Mouse (Mus musculus): ENCODE results near the gene Fkbp10. TPM values are rescaled to one million over a fixed set of nuclear protein-coding genes. Genes with fewer than 3 reads are reported as not detected.

The Fkbp10 gene
- polyA plus RNA-seq, 1 experiment from 2014 or later, result 37.0 TPM

GRCm38 (mm10) chr11:100391884-100392345 lies 23.6 kb upstream of the Fkbp10 start:
- no peak for ATAC-seq

GRCm38 (mm10) chr11:100392958-100393357 lies 22.5 kb upstream of the Fkbp10 start:
- H3K9me3 ChIP-seq (ENCODE audit: control insufficient read depth), result no peaks in the 10 kb centered on the region
- H3K4me3 ChIP-seq (ENCODE audit: low read depth, low read length), result no peak overlapping the region
- no peak overlapping the region for H3K9ac ChIP-seq (ENCODE audit: low read depth, low read length)
- no peak for TF ChIP-seq CTCF (IDR thresholded peaks at IDR 0.05; ENCODE audit: low read depth)
- WGBS, result 63% methylated on average over 5 of the region's 5 CpGs
- ATAC-seq, result no peak
- no peak overlapping the region; the same call in 1 of the 2 replicates for H3K4me2 ChIP-seq (replicated peaks; ENCODE audit: low read depth)
- H3K27ac ChIP-seq (ENCODE audit: low read depth, low read length), result peak overlapping the region; percentile 35; the same call in 1 of the 2 replicates
- no peaks in the 10 kb centered on the region for H3K27me3 ChIP-seq (replicated peaks; ENCODE audit: control insufficient read depth, insufficient read depth, low read length)
- H3K36me3 ChIP-seq (ENCODE audit: control insufficient read depth, insufficient read depth), result no peaks in the 10 kb centered on the region; the same call in 1 of the 2 replicates
- peaks cover 22% of the 10 kb centered on the region for H3K4me1 ChIP-seq (replicated peaks; ENCODE audit: control insufficient read depth, insufficient read depth, low read length)

More at GRCm38 (mm10) chr11:100391884-100392345, 23.6 kb upstream of the Fkbp10 start:
- Histone ChIP-seq H3K9me3 (ENCODE audit: control insufficient read depth) (no peaks in the 10 kb centered on the region), H3K4me3 (ENCODE audit: low read depth, low read length) (no peak overlapping the region), H3K9ac (ENCODE audit: low read depth, low read length) (no peak overlapping the region), H3K4me1 (replicated peaks; ENCODE audit: control insufficient read depth, insufficient read depth, low read length) (peaks cover 30% of the 10 kb centered on the region), H3K4me2 (replicated peaks; ENCODE audit: low read depth) (no peak overlapping the region), H3K27ac (ENCODE audit: low read depth, low read length) (no peak overlapping the region), H3K27me3 (replicated peaks; ENCODE audit: control insufficient read depth, insufficient read depth, low read length) (no peaks in the 10 kb centered on the region), H3K36me3 (ENCODE audit: control insufficient read depth, insufficient read depth) (no peaks in the 10 kb centered on the region; the same call in 1 of the 2 replicates)
- TF ChIP-seq CTCF (IDR thresholded peaks at IDR 0.05; ENCODE audit: low read depth), result no peak
- WGBS, result 92% methylated on average over 7 of the region's 7 CpGs

GRCm38 (mm10) chr11:100393733-100394132 lies 21.8 kb upstream of the Fkbp10 start:
- peaks cover 18% of the 10 kb centered on the region for H3K4me1 ChIP-seq (replicated peaks; ENCODE audit: control insufficient read depth, insufficient read depth, low read length)
- no peak for TF ChIP-seq CTCF (IDR thresholded peaks at IDR 0.05; ENCODE audit: low read depth)
- H3K27me3 ChIP-seq (replicated peaks; ENCODE audit: control insufficient read depth, insufficient read depth, low read length), result no peaks in the 10 kb centered on the region
- peak overlapping the region; percentile 40 for H3K4me2 ChIP-seq (replicated peaks; ENCODE audit: low read depth)
- H3K4me3 ChIP-seq (ENCODE audit: low read depth, low read length), result no peak overlapping the region
- no peaks in the 10 kb centered on the region; the same call in 1 of the 2 replicates for H3K36me3 ChIP-seq (ENCODE audit: control insufficient read depth, insufficient read depth)
- 0 out of 2 replicates have a peak overlapping the region, but pooled peaks have one; percentile 6 for H3K27ac ChIP-seq (ENCODE audit: low read depth, low read length)
- no peaks in the 10 kb centered on the region for H3K9me3 ChIP-seq (ENCODE audit: control insufficient read depth)
- 51% methylated on average over 7 of the region's 7 CpGs for WGBS
- ATAC-seq, result no peak
- H3K9ac ChIP-seq (ENCODE audit: low read depth, low read length), result no peak overlapping the region

- Histone ChIP-seq H3K27ac (ENCODE audit: low read depth, low read length) (peak overlapping the region; percentile 62; the same call in 1 of the 2 replicates), H3K4me3 (ENCODE audit: low read depth, low read length) (0 out of 2 replicates have a peak overlapping the region, but pooled peaks have one; percentile 83), H3K36me3 (ENCODE audit: control insufficient read depth, insufficient read depth) (no peaks in the 10 kb centered on the region; the same call in 1 of the 2 replicates), H3K9ac (ENCODE audit: low read depth, low read length) (no peak overlapping the region), H3K4me2 (replicated peaks; ENCODE audit: low read depth) (peak overlapping the region; percentile 84), H3K9me3 (ENCODE audit: control insufficient read depth) (no peaks in the 10 kb centered on the region), H3K27me3 (replicated peaks; ENCODE audit: control insufficient read depth, insufficient read depth, low read length) (no peaks in the 10 kb centered on the region), H3K4me1 (replicated peaks; ENCODE audit: control insufficient read depth, insufficient read depth, low read length) (peaks cover 18% of the 10 kb centered on the region)
- no peak for TF ChIP-seq CTCF (IDR thresholded peaks at IDR 0.05; ENCODE audit: low read depth)
- 37% methylated on average over 5 of the region's 5 CpGs for WGBS
- ATAC-seq, result no peak
These were observed 21.0 kb upstream of the Fkbp10 start for GRCm38 (mm10) chr11:100394353-100395074.

GRCm38 (mm10) chr11:100395200-100395599 lies 20.3 kb upstream of the Fkbp10 start:
- WGBS, result 20% methylated on average over 11 of the region's 11 CpGs
- peaks cover 22% of the 10 kb centered on the region for H3K4me1 ChIP-seq (replicated peaks; ENCODE audit: control insufficient read depth, insufficient read depth, low read length)

GRCm38 (mm10) chr11:100395861-100396631 lies 19.5 kb upstream of the Fkbp10 start:
- Histone ChIP-seq H3K27me3 (replicated peaks; ENCODE audit: control insufficient read depth, insufficient read depth, low read length) (no peaks in the 10 kb centered on the region), H3K4me2 (replicated peaks; ENCODE audit: low read depth) (peak overlapping the region; percentile 84), H3K4me1 (replicated peaks; ENCODE audit: control insufficient read depth, insufficient read depth, low read length) (peaks cover 22% of the 10 kb centered on the region), H3K36me3 (ENCODE audit: control insufficient read depth, insufficient read depth) (no peaks in the 10 kb centered on the region), H3K9me3 (ENCODE audit: control insufficient read depth) (no peaks in the 10 kb centered on the region), H3K27ac (ENCODE audit: low read depth, low read length) (peak overlapping the region; percentile 99), H3K4me3 (ENCODE audit: low read depth, low read length) (peak overlapping the region; percentile 83), H3K9ac (ENCODE audit: low read depth, low read length) (peak overlapping the region; percentile 90)
- TF ChIP-seq CTCF (IDR thresholded peaks at IDR 0.05; ENCODE audit: low read depth), result peak; percentile 32; the same call in 1 of the 2 replicates
- WGBS, result 12% methylated on average over 17 of the region's 17 CpGs
- no peak for ATAC-seq

More at GRCm38 (mm10) chr11:100395200-100395599, 20.3 kb upstream of the Fkbp10 start:
- Histone ChIP-seq H3K9ac (ENCODE audit: low read depth, low read length) (no peak overlapping the region), H3K27me3 (replicated peaks; ENCODE audit: control insufficient read depth, insufficient read depth, low read length) (no peaks in the 10 kb centered on the region), H3K4me3 (ENCODE audit: low read depth, low read length) (peak overlapping the region; percentile 83), H3K27ac (ENCODE audit: low read depth, low read length) (peak overlapping the region; percentile 99), H3K36me3 (ENCODE audit: control insufficient read depth, insufficient read depth) (no peaks in the 10 kb centered on the region; the same call in 1 of the 2 replicates), H3K4me2 (replicated peaks; ENCODE audit: low read depth) (peak overlapping the region; percentile 84), H3K9me3 (ENCODE audit: control insufficient read depth) (no peaks in the 10 kb centered on the region)
- peak; percentile 22 for ATAC-seq
- TF ChIP-seq CTCF (IDR thresholded peaks at IDR 0.05; ENCODE audit: low read depth), result no peak
